Mouse (Mus musculus): Measurements from ENCODE around the gene Spock3. TPM values are rescaled to one million over a fixed set of nuclear protein-coding genes. Genes with fewer than 3 reads are reported as not detected.

Spock3 gene
- polyA plus RNA-seq (2012; rRNA removed), result 60.8 and 65.8 TPM in 2 replicates

GRCm38 (mm10) chr8:62950709-62951108 lies at the start of gene Spock3:
Gene Spock3 (plus strand): TSS chr8:62951009.
- DNase-seq, result no peak
- Histone ChIP-seq H3K4me3 (replicated peaks; ENCODE audit: insufficient read depth, low read depth, low read length) (peak within 1 kb of the TSS; percentile 50), H3K27me3 (ENCODE audit: control insufficient read depth, insufficient read depth, low read length) (peaks cover 1% of the 10 kb centered on the region; the same call in 1 of the 2 replicates), H3K27ac (ENCODE audit: insufficient read depth, low read length) (peak within 1 kb of the TSS; percentile 16; the same call in 1 of the 2 replicates), H3K4me1 (ENCODE audit: control insufficient read depth, insufficient read depth, low read length) (peaks cover 6% of the 10 kb centered on the region; the same call in 1 of the 2 replicates)
- TF ChIP-seq CTCF (IDR thresholded peaks at IDR 0.05; ENCODE audit: borderline replicate concordance, insufficient read depth, low read depth, low read length) (no peak), POLR2A (IDR thresholded peaks at IDR 0.05; ENCODE audit: borderline replicate concordance, insufficient read depth, low read length) (no peak)
- WGBS, result 31% methylated on average over 2 of the region's 2 CpGs

DNA sequence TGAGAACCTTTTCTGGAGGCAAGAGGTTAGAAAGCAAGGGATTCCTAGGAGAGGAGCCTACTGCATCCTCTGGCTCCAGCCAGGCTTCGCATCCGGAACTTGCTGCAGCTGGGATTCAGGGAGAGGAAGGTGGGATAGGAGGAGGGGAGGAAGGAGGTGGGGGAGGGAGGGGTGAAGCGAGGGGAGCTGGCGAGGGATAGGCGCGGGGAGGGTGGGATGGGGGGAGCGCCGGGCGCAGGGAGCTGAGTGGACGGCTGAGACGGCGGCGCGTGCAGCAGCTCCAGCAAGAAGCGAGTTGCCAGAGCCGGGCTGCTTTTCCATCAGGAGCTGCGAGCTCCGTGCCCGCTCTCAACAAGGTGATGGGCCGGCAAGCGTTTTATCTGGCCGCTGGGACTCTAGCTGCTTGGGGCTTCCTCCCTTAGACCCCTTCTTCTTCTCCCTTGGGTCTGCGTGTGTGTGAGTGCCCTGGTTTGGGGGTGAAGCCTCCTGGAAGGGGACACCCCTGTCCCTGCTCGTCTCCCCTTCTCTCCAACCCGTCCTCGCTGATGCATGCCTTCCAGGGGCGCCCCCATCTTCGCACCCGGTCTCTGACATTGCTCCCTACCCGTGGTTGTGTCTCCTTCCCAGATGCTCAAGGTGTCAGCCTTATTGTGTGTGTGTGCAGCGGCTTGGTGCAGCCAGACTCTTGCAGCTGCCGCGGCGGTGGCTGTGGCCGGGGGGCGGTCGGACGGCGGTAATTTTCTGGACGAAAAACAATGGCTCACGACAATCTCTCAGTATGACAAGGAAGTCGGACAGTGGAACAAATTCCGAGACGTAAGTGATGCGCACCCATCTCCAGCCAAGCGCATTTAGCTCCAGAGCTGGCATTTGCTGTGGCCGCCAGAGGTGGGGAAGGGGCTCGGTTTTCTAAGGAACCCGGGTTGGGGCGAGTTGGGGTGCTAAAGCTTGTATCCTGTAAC lies 645 bp downstream of the Spock3 start:
- DNase-seq, result peak; percentile 19 to 29

DNA sequence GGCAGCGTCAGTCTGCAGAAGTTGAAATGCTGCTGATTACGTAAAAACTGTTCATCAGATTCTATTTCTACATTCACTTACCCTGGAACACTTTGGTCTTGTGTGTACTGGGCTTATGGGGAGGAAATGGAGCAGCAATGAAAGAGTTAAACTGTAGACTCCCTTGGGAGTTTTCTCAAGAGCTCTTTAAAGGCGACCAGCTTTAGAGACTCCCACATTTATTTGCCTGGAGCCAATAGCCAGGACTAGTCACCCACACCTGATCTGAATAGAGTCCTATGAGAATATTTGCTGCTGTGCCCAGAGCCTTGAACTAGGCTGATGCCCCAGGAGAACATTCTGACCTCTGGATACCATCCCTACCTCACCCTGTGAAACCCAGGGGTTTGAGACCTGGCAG lies 1.7 kb downstream of the Spock3 start:
- H3K27me3 ChIP-seq (ENCODE audit: control insufficient read depth, insufficient read depth, low read length), result peaks cover 1% of the 10 kb centered on the region; the same call in 1 of the 2 replicates
- DNase-seq, result peak in 1 of 2 experiments; percentile 11
- H3K27ac ChIP-seq (ENCODE audit: insufficient read depth, low read length), result no peak overlapping the region
- WGBS, result 16% methylated on average over 3 of the region's 3 CpGs
- TF ChIP-seq CTCF (IDR thresholded peaks at IDR 0.05; ENCODE audit: borderline replicate concordance, insufficient read depth, low read depth, low read length), result no peak
- TF ChIP-seq POLR2A (IDR thresholded peaks at IDR 0.05; ENCODE audit: borderline replicate concordance, insufficient read depth, low read length), result no peak
- peaks cover 6% of the 10 kb centered on the region; the same call in 1 of the 2 replicates for H3K4me1 ChIP-seq (ENCODE audit: control insufficient read depth, insufficient read depth, low read length)
- peak overlapping the region; percentile 21 for H3K4me3 ChIP-seq (replicated peaks; ENCODE audit: insufficient read depth, low read depth, low read length)

More for the DNA sequence above, 645 bp downstream of the Spock3 start:
- H3K4me1 ChIP-seq (ENCODE audit: control insufficient read depth, insufficient read depth, low read length), result peaks cover 6% of the 10 kb centered on the region; the same call in 1 of the 2 replicates
- H3K27ac ChIP-seq (ENCODE audit: insufficient read depth, low read length), result peak overlapping the region; percentile 16; the same call in 1 of the 2 replicates
- WGBS, result under 1% methylated on average over 48 of the region's 50 CpGs
- H3K27me3 ChIP-seq (ENCODE audit: control insufficient read depth, insufficient read depth, low read length), result peaks cover 1% of the 10 kb centered on the region; the same call in 1 of the 2 replicates
- H3K4me3 ChIP-seq (replicated peaks; ENCODE audit: insufficient read depth, low read depth, low read length), result peak overlapping the region; percentile 50
- TF ChIP-seq POLR2A (IDR thresholded peaks at IDR 0.05; ENCODE audit: borderline replicate concordance, insufficient read depth, low read length) (no peak), CTCF (IDR thresholded peaks at IDR 0.05; ENCODE audit: borderline replicate concordance, insufficient read depth, low read depth, low read length) (no peak)

- no peak for DNase-seq
- Histone ChIP-seq H3K27ac (ENCODE audit: insufficient read depth, low read length) (no peak overlapping the region), H3K4me1 (ENCODE audit: control insufficient read depth, insufficient read depth, low read length) (no peaks in the 10 kb centered on the region), H3K27me3 (ENCODE audit: control insufficient read depth, insufficient read depth, low read length) (no peaks in the 10 kb centered on the region), H3K4me3 (replicated peaks; ENCODE audit: insufficient read depth, low read depth, low read length) (no peak overlapping the region)
- TF ChIP-seq POLR2A (IDR thresholded peaks at IDR 0.05; ENCODE audit: borderline replicate concordance, insufficient read depth, low read length) (no peak), CTCF (IDR thresholded peaks at IDR 0.05; ENCODE audit: borderline replicate concordance, insufficient read depth, low read depth, low read length) (no peak)
- 96% methylated on average over 3 of the region's 3 CpGs for WGBS
Observed at GRCm38 (mm10) chr8:62962608-62963007, 11.8 kb downstream of the Spock3 start.

DNA sequence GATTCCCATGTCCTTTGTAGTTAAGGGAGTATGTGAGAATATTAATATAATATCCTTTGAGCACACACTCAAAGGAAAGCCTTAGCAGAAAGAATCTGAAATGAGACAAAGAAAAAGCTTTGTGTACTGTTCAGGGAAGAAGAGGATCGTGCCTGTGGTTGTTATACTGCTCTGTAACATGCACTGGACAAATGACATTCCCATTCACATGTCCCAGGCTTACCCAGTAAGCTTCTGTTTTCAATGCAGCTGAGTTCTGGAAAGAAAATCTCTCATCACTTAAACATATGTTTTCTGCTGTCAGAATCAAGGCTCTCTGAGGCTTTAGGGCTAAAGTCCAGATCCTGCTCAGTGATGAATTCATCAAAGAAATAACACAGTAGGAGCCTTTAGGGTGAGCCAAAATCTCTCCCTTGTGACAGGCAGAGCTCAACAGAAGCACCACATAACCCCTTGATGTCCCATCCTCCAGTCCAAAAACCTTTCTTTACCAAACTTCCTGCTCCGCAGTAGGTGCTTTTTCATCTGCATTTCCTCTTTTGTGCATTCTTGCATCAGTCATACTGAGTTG lies 19.1 kb downstream of the Spock3 start:
- no peaks in the 10 kb centered on the region for H3K4me1 ChIP-seq (ENCODE audit: control insufficient read depth, insufficient read depth, low read length)
- 9% methylated on average over 2 of the region's 2 CpGs for WGBS
- H3K4me3 ChIP-seq (replicated peaks; ENCODE audit: insufficient read depth, low read depth, low read length), result no peak overlapping the region
- DNase-seq, result peak in 1 of 2 experiments; percentile 10
- no peaks in the 10 kb centered on the region for H3K27me3 ChIP-seq (ENCODE audit: control insufficient read depth, insufficient read depth, low read length)
- TF ChIP-seq POLR2A (IDR thresholded peaks at IDR 0.05; ENCODE audit: borderline replicate concordance, insufficient read depth, low read length) (no peak), CTCF (IDR thresholded peaks at IDR 0.05; ENCODE audit: borderline replicate concordance, insufficient read depth, low read depth, low read length) (no peak)
- no peak overlapping the region for H3K27ac ChIP-seq (ENCODE audit: insufficient read depth, low read length)

DNA sequence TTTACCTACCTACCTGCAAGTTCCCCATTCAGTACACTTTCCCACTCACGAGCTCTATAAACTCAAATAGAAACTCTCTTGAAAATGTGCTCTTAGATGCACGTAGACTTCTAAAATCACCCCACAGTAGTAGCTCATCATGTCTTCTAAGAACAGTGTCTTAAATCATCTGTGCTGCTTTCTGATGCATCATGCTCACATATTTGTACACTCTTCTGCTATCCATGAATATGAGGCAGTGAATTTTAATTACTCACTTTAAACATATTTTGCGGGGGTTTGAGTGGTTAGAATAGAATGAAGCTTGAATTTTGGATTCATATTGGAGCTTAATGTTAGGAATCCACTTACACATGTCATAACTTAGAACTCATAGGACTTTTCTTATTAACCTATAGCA lies 138.2 kb downstream of the Spock3 start:
- WGBS, result 77% methylated on average over 3 of the region's 3 CpGs
- DNase-seq, result no peak
- Histone ChIP-seq H3K4me1 (ENCODE audit: control insufficient read depth, insufficient read depth, low read length) (no peaks in the 10 kb centered on the region), H3K27me3 (ENCODE audit: control insufficient read depth, insufficient read depth, low read length) (no peaks in the 10 kb centered on the region), H3K27ac (ENCODE audit: insufficient read depth, low read length) (no peak overlapping the region), H3K4me3 (replicated peaks; ENCODE audit: insufficient read depth, low read depth, low read length) (no peak overlapping the region)
- no peak for TF ChIP-seq POLR2A (IDR thresholded peaks at IDR 0.05; ENCODE audit: borderline replicate concordance, insufficient read depth, low read length)
- TF ChIP-seq CTCF (IDR thresholded peaks at IDR 0.05; ENCODE audit: borderline replicate concordance, insufficient read depth, low read depth, low read length), result no peak

DNA sequence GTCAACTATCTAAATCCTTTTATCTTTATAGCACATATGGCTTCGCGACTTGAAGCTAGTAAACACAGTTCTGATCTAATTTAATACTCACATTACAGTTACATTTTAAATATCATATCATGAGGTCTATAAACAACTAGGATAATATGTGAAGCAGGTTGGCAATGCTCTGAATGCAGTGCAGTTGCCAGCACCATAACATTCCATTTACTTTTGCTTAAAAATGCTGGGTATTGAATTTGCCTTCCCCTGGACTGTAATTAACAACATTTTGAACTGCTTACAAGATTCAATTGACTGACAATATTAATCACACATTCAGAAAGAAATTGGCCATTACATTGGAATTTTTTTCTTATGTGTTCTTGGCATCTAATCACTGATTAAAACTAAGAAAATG lies 147.4 kb downstream of the Spock3 start:
- WGBS, result 94% methylated on average over 2 of the region's 2 CpGs

More for the DNA sequence above, 147.4 kb downstream of the Spock3 start:
- Histone ChIP-seq H3K4me1 (ENCODE audit: control insufficient read depth, insufficient read depth, low read length) (no peaks in the 10 kb centered on the region), H3K4me3 (replicated peaks; ENCODE audit: insufficient read depth, low read depth, low read length) (no peak overlapping the region), H3K27me3 (ENCODE audit: control insufficient read depth, insufficient read depth, low read length) (no peaks in the 10 kb centered on the region), H3K27ac (ENCODE audit: insufficient read depth, low read length) (no peak overlapping the region)
- TF ChIP-seq CTCF (IDR thresholded peaks at IDR 0.05; ENCODE audit: borderline replicate concordance, insufficient read depth, low read depth, low read length), result no peak
- no peak for TF ChIP-seq POLR2A (IDR thresholded peaks at IDR 0.05; ENCODE audit: borderline replicate concordance, insufficient read depth, low read length)
- no peak for DNase-seq

All from cerebellum, adult 2 months (tissue).